Mouse (Mus musculus): ENCODE measurements around the gene Gmip. TPM values are rescaled to one million over a fixed set of nuclear protein-coding genes. Genes with fewer than 3 reads are reported as not detected.

Gene Gmip
- total RNA-seq, 2 experiments from 2014 or later = 30.6 to 31.6 TPM

DNA sequence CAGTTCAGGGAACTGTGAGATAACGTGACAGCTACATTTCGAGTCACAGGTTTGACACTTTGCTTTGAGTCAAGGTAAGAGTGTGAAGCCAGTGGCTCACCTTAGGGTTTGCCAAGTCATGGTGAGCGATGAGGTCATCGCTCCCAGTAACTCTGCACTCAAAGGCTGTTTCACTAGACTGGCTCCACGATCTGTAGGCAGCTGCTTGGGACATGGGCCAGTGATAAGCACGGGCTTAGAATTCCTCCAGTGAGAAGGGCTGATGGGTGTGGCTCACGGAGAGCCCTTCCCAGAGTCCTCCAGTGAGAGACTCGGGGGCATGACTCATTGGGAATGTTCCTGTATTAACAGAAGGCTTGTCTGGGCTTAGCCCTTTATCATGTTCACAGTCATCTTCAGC, 40.5 kb downstream of the Gmip start:
- no peak for DNase-seq (ENCODE audit: extremely low spot score in 1 of 2, low spot score in 2 of 2)
- intact Hi-C loops (cut with DNase I) = no loop called here

DNA sequence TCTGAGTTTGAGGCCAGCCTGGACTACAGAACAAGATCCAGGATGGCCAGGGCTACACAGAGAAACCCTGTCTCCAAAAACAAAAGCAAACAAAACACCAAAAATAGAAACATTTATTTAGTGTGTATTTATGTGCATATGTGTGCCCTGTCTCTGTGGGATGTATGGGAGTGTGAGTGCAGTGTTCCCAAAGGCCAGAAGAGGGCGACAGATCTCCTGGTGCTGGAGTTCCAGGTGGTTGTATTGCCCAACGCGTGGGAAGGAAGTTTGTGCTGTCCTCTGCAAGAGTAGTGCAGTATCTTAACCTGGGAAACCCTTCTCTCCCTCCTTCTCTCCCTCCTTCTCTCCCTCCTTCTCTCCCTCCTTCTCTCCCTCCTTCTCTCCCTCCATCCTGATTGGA, 41.4 kb downstream of the Gmip start:
- DNase-seq (ENCODE audit: extremely low spot score in 1 of 2, low spot score in 2 of 2) = no peak
- intact Hi-C loops (cut with DNase I) = no loop called here

DNA sequence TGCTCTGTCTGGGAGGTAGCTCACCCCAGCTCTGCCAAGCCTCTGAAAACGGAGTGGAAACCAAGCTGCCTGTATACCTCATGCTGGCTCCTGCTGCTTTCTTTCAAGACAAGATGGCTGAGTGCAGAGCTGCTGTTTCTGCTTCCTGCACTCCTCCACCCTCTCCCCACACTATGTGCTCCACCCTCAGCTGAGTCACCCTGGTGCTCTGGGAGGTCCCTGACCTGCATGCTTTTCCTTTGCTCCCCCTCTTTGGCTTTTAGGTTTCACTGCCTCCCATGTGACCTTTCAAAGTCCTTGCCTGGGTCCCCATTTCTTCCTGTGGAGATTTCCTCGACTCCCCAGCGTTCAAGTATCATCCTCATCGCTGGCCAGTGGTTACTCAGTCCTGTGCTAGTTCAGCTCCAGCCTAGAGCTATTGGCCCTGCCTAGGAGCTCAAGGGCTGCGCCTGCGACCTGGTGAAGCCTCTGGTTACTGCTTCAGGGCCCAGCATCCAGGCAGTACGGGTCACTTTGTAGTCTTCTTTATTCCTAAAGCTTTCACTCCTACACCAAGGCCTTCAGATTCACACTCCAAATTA, 42.5 kb downstream of the Gmip start:
- DNase-seq (ENCODE audit: extremely low spot score in 1 of 2, low spot score in 2 of 2) = no peak
- intact Hi-C loops (cut with DNase I) = no loop called here

DNA sequence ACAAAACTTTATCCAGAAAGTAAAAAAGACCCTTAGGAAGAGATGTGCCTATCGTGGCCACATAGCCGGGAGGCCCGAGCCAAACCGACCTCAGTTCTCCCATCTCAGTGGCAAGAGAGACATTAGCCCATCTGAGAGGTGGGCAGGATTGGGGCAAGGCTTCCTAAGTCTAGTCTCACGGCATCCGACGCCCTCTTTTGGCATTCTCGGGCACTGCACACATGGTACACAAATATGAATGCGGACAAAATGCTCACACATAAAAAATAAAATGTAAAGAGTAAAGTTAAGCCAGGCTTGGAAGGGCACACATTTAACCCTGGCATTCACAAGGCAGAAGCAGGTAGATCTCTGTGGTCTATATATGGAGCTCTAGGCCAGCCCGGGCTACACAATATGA, 45.4 kb downstream of the Gmip start:
- DNase-seq (ENCODE audit: extremely low spot score in 1 of 2, low spot score in 2 of 2) = no peak
- intact Hi-C loops (cut with DNase I) = no loop called here

DNA sequence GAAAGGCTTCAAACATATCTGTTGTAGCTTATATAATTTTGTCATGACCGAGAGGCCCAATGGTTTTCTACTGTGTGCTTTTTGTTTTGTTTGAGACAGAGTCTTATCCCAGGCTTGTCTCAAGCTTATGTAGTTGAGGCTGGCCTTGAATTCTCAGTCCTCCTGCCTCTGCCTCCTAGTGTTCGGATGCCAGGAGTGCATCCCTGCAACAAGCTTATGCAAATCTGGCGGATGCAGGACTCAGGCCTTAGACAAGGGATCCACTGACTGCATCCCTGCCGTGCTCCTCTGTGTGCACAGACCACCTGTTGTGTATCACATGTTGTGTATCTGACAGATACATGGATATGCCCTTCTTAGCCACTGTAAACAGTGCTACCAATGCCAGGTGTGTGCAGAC, 52.3 kb downstream of the Gmip start:
- intact Hi-C loops (cut with DNase I) = no loop called here
- DNase-seq (ENCODE audit: extremely low spot score in 1 of 2, low spot score in 2 of 2) = no peak

DNA sequence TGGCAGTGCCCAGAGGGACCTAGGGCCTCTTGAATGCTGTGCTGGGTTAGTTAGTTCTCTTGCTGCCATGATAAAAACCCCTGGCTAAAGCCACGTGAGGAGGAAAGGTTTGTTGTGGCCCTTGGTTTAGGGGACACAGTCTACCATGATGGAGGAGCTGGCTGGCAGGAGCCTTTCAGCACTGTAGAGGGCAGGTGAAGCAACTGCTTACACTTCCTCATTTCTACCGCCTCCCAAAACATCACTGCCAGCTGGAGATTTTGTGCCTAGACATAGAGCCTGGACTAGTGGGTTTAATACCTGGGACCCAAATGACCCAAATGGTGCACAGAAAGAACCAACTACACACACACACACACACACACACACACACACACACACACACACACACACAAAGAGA, 52.8 kb downstream of the Gmip start:
- intact Hi-C loops (cut with DNase I) = no loop called here

DNA sequence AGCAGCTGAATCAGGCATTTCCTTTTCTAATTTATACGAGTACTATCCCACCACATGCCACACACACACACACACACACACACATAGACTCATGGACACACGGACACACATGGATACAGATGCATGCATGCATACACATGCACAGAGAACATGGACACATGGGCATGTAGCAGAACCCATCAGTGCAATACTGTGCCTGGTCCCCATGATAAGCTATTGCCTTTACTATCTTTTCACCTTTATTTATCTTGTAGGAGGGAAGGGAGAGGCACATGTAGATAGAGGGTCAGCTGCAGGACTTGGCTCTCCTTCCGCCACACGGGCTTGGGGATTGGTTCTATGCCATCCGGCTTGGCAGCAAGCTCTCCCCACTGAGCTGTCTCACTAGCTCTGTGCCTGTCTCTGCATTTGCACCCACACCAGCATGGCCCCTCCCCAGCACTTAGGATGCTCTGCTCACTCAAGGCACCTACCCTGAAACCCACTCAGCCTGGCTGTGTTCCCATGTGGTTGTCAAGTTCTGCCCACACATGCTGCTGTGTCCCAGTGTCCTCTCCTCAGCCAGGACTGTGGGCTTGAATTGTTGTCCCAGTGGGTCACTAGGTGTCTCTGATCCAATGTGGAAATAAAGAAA, 55.0 kb downstream of the Gmip start:
- intact Hi-C loops (cut with DNase I) = no loop called here
- no peak for DNase-seq (ENCODE audit: extremely low spot score in 1 of 2, low spot score in 2 of 2)

More for the DNA sequence above, 52.8 kb downstream of the Gmip start:
- no peak for DNase-seq (ENCODE audit: extremely low spot score in 1 of 2, low spot score in 2 of 2)

DNA sequence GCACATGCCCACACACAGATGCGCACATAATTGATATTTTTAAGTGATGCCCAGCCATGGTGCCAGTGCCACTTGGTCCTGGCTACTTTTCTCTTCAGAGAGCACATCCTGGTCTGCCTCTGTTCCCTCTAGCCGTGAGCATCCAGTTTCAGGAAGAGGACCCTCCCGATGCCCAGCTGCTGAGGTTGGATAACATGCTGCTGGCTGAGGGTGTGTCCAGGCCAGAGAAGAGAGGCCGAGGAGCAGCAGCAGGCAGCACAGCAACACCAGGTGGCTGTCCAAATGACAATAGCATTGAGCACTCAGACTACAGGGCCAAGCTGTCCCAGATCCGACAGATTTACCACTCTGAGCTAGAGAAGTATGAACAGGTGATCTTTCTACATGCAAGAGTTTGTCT, 55.7 kb downstream of the Gmip start:
- DNase-seq (ENCODE audit: extremely low spot score in 1 of 2, low spot score in 2 of 2) = no peak
- intact Hi-C loops (cut with DNase I) = no loop called here

DNA sequence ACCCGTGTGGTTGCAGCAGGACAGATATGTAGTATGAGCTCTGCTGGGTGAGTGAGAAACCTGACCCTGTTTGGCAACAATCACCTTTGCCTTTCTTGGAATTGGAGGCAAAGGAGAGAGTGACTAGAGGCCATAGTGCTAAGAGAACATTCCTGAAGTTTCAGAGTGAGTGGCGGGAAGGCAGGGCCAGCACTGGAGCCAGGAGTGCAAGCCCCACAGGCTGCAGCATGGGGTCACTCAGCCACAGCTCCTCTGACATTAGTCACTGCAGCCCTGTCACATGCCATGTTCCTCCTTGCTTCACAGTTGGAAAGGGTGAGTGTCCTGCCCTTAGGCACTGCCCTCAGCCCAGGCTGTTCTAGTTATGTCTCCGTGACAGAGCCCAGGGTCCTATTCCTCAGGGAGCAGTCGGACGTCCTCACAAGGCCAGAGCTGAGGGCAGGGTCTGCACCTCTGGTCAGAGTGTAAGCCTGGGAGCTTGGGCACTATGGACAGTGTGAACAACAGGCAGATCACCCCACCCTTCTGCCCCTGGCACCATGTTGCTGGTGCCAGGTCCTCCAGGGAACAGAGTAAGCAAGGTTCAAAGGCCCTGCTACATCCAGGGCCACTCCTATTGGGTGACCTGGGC, 59.3 kb downstream of the Gmip start:
- intact Hi-C loops (cut with DNase I) = no loop called here
- DNase-seq (ENCODE audit: extremely low spot score in 1 of 2, low spot score in 2 of 2) = no peak

DNA sequence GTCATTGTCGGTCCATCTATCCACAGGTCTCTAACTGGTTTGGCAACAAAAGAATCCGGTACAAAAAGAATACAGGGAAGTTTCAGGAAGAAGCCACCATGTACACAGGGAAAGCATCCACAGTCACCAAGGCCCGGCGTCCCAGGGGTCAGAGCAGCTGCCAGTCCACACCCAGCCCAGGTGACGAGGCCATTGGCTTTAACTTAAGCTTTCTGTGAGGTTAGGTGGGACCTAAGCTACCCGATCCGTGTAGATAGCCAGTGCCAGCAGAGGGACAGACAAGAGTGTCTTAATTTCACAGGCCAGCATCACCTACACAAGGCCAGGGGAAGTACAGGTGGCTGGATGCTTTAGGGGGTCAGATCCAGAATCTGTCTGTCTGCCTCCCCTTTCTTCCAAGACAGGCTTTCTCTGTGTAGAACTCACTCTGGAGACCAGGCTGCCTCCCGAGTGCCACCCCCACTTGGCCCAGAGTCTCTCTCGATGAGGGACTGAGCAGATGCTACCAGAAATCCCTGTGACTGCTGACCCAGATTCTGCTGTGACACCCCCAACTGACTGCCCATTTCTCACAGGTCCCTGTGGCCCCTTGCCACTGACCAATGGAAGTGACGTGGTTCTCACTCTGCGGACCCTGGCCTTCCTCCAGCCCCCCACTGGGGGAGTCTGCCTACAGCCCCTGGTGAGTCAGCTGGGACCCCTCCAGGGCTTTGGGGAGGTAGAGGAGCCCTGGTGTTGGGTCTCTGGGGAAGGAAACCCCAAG, 61.7 kb downstream of the Gmip start:
- intact Hi-C loops (cut with DNase I) = no loop called here
- no peak for DNase-seq (ENCODE audit: extremely low spot score in 1 of 2, low spot score in 2 of 2)

DNA sequence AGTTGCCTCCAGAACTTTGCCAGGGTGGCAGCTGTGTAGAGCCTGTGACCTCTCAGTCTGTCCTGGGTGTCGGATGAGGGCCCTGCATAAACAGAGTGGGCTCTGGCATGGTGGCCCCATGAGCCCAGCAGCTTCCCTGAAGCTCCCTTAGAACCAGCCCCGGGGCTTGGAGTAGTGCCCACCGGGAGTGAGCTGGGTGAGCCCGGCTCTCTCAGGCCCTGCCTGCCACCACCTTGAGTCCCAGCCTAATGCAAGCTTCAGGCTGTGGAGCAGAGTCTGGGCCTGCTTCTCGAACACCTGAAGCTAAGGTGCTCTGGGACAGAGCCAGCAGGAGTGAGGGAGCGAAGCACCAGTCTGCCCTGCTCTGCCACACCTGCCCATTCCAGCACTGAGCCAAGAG, 62.4 kb downstream of the Gmip start:
- intact Hi-C loops (cut with DNase I) = no loop called here
- no peak for DNase-seq (ENCODE audit: extremely low spot score in 1 of 2, low spot score in 2 of 2)

Other genes with a start within 250 kb of the Gmip start
- 10 to 100 TPM; 17.3 to 18.6 TPM for gene Zfp868, start 183.1 kb upstream of the Gmip start, total RNA-seq (2021)
- gene Zfp964, start 154.2 kb upstream of the Gmip start, total RNA-seq (2021) = 1 to 10 TPM; 3.1 to 3.5 TPM
- gene Zfp869, start 98.0 kb upstream of the Gmip start, total RNA-seq (2021) = 10 to 100 TPM; 16.8 to 17.1 TPM
- gene Zfp963, start 58.7 kb upstream of the Gmip start, total RNA-seq (2021) = 1 to 10 TPM; 3.9 to 4.5 TPM
- gene Gm20422, start 33.8 kb upstream of the Gmip start, total RNA-seq (2021) = 1 to 10 TPM in 1 of 2 experiments, not detected in 1; 2.8 TPM
- gene Atp13a1, start 17.5 kb upstream of the Gmip start, total RNA-seq (2021) = 10 to 100 TPM; 44.8 to 48.2 TPM
- gene Zfp866, start 17.5 kb upstream of the Gmip start, total RNA-seq (2021) = 10 to 100 TPM; 30.8 to 31.1 TPM
- 1 to 10 TPM; 1.9 to 2.2 TPM for gene Lpar2, start 13.8 kb downstream of the Gmip start, total RNA-seq (2021)
- gene Pbx4, start 23.8 kb downstream of the Gmip start, total RNA-seq (2021) = 10 to 100 TPM; 20.6 to 25.4 TPM
- 1 to 10 TPM; 2.5 to 2.6 TPM for gene Cilp2, start 79.0 kb downstream of the Gmip start, total RNA-seq (2021)
- under 1 TPM; 0.26 to 0.53 TPM for gene Tssk6, start 93.5 kb downstream of the Gmip start, total RNA-seq (2021)
- gene Ndufa13, start 93.9 kb downstream of the Gmip start, total RNA-seq (2021) = 100 to 1,000 TPM; 111 to 119 TPM
- 10 to 100 TPM; 16.9 to 17.5 TPM for gene Yjefn3, start 94.0 kb downstream of the Gmip start, total RNA-seq (2021)
- 10 to 100 TPM; 24.8 to 30.0 TPM for gene Gatad2a, start 187.7 kb downstream of the Gmip start, total RNA-seq (2021)
- gene Mau2, start 234.1 kb downstream of the Gmip start, total RNA-seq (2021) = 10 to 100 TPM; 81.6 to 82.9 TPM
- 10 to 100 TPM; 51.6 to 56.7 TPM for gene Sugp1, start 234.1 kb downstream of the Gmip start, total RNA-seq (2021)

All from left cerebral cortex, postnatal 10 days (tissue).